Mouse (Mus musculus): ENCODE measurements around the gene Sdhc.
A peak's percentile ranks its signal among the peaks of the same experiment; 100 is the strongest.
"Not testable (repeated sequence)": the region's sequence is repeated elsewhere in the genome, so short reads cannot be mapped to it uniquely, and the experiment has no call there.

The Sdhc gene

DNA sequence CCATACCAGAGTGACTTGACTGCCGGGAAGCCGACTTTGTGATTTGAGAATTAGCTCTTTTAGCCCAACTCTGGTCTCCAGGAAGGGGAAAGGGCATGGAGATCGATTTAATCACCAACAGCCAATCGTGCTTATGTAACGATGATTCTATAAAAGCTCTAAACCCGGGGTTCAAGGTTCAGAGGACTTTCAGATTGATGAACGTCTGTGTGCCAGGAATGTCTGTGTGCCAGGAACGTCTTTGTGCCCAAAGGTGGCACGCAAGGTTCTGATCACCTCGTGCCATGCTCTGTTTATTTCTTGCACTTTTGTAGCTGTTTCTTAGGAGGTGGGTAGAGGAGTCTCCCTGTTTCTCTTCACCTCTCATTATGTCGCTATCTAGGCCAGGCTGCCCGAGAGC is 18.5 kb upstream of the Sdhc start:
- DNase-seq (ENCODE audit: low spot score in 2 of 2) = no peak

DNA sequence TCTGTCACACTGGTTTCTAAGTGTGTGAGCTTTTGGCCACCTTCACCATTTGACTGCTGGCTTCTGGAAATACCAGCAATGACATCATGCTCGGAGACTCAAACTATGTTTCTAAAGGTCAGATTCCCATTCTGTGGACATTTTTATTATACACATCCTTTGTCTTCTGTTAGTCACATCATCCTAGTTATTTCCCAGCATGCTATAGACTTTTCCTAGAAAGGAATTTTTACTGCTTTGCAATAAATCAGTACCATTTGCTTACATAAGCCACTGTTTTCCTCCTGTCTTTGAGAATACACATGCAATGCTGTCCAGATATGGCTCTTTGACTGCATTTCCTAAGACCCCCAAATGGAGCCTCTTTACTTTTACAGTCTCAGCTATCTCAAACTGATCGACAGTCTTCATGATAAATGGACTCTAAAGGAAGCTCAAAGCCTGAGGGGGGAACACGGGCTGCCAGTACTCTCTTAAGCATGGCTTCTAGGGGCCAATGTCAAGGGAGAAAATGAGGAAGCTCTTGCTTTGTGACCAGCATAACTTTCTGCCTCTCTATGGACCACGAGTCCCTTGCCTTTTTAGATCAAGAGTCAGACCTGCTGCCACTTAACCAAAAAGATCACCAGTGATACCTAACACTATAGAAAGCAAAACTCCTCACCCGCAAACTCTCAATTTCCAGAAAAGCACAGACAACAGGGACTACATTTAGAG is 15.4 kb upstream of the Sdhc start:
- no peak for DNase-seq (ENCODE audit: low spot score in 2 of 2)

DNA sequence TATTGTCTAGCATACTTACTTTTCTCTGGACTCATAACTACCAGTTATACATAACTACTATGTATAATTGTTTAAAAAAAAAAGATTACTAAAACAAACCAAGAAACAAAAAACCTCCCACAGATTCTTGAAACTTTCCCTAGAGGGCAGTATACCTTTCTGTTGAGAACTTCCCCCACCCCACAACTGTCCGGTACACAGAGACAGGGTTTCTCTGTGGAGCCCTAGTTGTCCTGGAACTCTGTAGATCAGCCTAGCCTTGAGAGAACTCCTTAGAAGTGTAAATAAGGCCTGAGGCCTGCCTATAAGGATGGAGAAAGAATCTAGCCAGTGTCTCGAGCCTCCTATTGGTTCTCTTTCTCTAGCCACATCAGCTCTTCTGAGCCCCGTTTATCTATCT is 13.9 kb upstream of the Sdhc start:
- no peak for DNase-seq (ENCODE audit: low spot score in 2 of 2)

DNA sequence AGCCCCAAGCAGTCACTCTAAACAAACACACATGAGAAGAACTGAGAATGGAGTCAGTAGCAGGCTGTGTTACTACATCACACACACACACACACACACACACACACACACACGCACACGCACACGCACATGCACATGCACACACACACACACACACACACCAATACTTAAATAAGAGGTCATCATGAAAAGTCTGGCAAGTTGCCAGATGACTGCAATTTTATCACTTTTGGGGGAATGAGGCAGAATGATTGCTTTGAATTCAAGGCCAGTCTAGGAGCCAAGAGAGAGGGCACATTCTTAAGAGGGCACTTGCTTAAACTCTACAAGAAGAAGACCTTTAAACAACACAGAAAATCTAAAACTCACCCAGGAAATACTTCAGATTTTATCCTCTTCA is 12.1 kb upstream of the Sdhc start:
- no peak for DNase-seq (ENCODE audit: low spot score in 2 of 2)

DNA sequence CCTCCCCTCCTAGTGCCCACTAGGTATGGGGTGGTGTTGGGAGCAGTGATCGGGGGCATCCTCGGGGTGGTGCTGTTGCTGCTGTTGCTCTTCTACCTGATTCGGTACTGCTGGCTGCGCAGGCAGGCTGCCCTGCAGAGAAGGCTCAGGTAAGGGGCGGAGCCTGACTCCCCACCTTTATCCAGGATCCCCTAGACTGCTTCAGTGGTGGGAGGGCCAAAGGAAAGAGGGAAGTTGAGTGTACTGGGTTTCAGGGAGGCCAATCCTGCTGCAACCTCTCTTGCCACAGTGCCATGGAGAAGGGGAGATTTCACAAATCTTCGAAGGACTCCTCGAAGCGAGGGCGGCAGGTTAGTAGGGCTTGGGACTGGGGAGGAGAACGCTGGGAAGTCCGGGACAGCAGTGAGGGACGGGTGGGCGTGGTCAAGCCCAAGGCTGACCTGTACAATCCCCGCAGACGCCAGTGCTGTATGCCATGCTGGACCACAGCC is 9.1 kb upstream of the Sdhc start:
- DNase-seq (ENCODE audit: low spot score in 2 of 2) = no peak

DNA sequence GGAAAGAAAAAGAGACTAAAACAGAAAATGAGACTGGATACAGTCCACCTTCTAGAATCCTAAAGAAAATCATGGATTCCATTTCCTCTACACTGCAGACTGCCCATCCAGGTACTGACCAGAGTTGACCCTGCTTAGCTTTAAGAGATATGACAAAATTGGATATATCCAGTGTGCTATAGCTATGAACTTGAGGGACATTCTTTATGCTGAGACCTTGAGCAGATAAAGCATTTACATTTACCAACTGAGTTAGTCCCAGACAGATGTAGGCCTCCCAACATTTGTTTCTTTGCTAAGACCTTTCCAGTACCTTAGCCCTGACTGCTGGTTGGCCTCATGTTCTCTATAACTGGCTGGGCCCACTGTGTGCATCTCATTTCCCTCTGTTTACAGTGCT is 7.6 kb upstream of the Sdhc start:
- DNase-seq (ENCODE audit: low spot score in 2 of 2) = no peak

DNA sequence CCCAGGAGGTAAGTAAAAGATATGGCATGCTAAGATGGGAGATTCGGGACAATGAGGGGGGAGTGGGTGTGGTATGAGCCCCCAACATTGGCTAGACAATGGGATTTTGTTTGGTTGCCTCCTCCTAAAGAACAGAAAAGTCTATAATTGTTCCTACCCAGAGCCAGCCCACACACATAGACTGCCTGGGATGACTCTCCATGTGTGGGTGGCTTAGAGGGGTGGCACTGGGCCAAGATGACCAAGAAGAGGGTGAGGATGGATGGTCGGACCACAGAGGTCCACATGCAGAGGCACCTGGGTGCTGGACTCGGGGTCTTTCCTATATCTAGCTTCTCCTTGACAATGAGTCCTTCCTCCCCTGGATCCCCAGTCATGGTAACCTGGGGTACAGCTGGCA is 6.2 kb upstream of the Sdhc start:
- DNase-seq (ENCODE audit: low spot score in 2 of 2) = no peak

DNA sequence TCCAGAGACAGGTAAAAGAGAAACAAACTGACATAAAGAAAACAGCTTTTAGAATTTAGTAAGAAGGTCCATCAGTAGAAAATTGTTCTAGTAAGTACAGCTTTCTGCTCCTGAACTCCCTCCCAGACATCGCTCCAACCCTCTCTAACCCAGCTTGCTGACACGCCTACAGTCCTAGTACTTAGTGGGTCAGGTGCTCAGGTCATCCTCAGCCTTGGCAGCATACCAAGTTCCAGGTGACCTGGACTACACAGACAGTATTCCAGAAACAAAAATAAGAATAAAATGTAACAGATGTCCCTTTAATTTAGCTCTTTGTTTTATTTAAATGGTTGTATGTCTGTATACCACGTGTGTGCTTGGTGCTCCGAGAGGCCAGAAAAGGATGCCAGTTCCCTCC is 1.6 kb upstream of the Sdhc start:
- DNase-seq (ENCODE audit: low spot score in 2 of 2) = no peak

DNA sequence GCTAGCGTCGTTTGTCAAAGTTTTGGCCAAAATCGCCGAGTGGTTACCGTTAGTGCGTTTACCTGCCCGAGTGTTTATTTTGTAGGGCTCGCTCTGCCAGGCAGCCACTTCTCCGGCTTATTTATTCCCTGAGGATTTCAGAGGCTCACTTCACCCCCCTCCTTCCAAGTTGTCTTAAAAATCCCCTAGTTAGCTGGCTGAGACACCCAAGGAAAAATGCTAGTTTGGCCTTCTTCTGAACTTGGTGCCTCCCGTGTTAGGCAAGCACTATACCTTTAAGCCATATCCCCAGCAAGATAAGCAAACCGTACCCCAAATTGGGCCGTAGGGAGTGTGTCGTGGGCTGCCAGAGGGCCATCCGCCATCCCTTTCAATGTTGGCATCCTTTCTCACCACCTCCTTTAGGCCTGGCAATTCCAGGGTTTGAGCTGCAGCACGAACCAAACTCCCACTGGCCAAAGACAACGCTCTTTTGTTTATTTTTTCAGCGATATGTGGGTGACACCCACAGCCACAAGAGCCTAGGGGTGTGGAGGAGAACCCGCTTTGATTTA is 512 bp upstream of the Sdhc start:
- peak in 1 of 2 experiments; percentile 24 for DNase-seq (ENCODE audit: low spot score in 2 of 2)

DNA sequence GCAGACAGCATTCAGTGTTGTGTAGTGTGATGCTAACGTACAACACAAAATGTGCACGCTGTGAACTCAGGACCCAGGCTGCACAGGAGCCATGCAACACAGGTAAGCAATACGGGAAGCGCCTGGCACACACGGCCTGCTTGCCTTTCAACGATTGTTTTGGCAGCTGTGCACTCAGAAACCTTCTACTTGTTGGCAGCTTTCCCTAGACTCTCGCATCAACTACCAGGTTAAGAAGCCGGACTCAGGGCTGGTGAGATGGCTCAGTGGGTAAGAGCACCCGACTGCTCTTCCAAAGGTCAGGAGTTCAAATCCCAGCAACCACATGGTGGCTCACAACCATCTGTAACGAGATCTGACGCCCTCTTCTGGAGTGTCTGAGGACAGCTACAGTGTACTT is 7.4 kb downstream of the Sdhc start:
- DNase-seq (ENCODE audit: low spot score in 2 of 2) = not testable (repeated sequence)

DNA sequence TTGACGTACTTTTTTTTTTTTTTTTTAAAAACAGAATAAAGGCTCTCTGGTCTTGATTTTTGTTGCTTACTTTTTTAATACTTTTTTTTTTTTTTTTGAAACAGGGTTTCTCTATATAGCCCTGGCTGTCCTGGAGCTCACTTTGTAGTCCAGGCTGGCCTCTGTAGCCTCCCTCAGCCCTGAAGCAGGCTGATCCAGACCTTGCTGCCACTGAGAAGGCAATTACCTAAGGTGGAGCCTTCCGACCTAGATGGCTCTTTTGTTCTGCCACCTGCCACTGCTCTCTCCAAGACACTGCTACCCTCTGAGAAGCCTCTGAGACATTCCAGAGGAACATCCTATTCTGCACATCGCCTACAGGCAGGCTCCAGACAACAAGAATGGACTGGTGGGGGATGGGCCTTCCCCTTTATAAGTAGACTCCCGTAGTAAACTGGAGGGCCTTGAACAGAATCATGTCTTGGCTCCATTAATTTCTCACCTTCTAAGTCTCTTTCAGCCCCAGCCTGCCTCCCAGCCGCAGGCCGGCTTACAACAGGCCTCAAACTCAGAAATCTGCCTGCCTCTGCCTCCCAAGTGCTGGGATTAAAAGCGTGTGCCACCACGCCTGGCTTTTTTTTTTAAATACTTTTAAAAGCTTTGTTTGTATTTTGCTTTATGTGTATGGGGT is 12.8 kb downstream of the Sdhc start:
- not testable (repeated sequence) for DNase-seq (ENCODE audit: low spot score in 2 of 2)

DNA sequence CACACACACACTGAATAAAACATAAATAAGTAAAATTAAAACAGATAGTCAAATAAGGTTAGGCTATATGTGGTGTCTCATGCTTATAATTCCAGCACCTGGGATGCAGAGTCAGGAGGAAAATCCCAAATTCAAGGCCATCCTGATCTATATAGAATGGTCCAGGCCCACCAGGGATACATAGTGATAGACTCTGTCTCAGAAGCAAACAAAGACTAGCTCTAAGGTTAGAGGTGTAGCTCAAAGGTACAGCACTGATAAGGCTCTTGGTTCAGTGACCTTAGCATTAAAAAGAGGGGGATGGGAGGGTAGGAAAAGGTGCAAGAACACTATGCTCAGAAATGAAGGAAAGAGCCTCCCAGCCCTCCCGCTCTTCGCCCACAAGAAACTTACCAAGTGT is 14.8 kb downstream of the Sdhc start:
- no peak for DNase-seq (ENCODE audit: low spot score in 2 of 2)

DNA sequence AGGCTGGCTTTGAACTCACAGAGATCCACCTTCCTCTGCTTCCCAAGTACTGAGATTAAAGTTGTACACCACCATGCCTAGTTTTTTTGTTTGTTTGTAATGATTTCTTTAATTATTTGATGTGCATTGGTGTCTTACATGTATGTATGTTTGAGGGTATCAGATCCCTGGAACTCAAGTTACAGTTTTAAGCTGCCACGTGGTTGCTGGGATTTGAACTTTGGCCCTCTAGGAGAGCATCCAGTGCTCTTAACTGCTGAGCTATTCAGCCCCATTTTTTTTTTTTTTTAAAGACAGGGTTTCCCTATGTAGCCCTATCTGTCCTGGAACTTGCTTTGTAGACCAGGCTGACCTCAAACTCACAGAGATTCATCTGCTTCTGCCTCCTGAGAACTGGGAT is 19.4 kb downstream of the Sdhc start:
- DNase-seq (ENCODE audit: low spot score in 2 of 2) = no peak

DNA sequence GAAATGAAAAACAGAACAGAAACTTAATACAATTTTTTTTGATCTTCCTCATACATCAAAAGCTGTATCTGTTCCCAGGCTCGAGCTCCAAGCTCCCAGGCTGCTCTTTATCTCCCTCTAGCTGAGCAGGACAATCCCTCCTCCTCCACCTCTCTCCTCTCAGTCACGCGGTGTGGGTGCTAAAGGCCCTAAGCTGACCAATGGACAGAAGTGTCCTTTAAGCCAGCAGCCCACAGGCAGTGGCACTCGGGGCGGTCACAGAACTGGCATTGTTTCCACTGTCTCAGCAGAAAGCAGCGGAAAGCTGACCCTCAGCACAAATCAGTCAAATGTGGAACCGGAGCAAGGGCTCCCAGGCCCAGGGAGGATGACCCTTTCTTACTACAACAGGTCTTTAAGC is 21.2 kb downstream of the Sdhc start:
- no peak for DNase-seq (ENCODE audit: low spot score in 2 of 2)

DNA sequence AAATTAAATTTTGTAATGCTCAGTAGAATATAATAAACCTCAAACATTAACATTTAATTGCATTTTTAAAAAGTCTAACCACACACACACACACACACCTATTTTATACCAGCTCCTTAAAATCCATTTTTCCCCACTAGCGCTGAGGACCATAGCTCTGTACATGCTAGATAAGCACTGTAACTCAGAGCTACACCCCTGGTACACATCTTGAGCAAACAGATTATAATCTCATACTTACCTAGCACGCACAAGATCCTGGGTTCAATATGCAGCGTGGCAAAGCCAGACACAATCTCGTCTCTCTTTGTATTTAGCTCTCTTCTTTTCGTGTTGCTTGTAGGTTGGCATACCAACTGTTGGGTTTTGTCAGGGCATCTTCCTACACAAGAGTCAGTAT is 26.0 kb downstream of the Sdhc start:
- DNase-seq (ENCODE audit: low spot score in 2 of 2) = no peak

DNA sequence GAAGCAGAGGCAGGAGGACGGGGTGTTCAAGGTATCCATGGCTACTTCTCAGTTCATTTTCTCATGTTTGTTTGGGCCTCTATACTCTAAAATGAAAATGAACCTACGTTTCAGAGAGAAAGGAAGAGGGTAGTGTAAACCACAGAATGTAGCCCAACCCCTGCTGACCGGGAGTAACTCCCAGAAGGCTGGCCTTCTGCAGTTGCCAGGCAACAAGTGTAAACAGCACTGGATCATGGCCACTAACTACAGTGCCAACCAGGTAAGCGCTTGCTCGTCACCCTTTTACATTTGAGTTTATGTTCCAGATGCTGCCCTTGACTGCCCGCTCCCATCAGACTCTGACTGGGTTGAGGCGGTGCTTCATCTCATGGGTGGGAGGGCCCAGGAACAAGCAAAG is 27.5 kb downstream of the Sdhc start:
- DNase-seq (ENCODE audit: low spot score in 2 of 2) = no peak

DNA sequence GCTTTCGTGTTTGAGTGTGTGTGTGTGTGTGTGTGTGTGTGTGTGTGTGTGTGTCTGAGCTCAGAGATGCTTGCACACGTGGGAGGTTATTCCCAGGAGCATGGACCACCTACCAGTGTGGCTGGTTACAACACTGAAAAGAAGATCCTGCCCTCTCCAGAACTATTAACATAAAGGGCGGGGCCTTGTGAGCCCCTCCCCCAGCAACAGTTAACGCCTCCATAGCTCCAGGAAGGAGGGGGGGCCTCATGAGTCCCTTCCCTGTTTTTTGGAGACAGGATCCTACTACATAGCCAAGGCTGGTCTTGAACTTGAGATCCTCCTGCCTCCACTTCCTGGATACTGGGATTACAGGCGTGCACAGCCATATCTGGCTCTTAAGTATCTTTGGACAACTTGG is 28.6 kb downstream of the Sdhc start:
- DNase-seq (ENCODE audit: low spot score in 2 of 2) = no peak

DNA sequence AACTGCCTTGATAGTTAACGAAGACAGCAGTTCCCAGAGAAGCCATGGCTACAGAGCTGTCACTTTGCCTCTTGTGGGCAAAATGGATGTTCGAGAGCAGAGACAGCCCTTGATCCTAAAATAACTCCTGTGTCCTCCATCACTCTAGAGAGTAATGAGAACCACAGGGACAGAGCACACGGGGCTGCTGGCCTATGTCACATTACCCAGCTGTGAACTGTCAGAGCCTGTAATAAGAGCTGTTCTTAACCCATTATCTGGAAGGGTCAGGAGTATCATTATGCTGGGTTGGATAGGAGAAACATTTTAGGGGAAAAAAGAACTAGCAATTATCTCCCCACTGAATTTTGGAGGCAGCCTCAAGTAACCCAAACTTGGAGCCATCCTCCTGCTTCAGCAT is 29.5 kb downstream of the Sdhc start:
- no peak for DNase-seq (ENCODE audit: low spot score in 2 of 2)

DNA sequence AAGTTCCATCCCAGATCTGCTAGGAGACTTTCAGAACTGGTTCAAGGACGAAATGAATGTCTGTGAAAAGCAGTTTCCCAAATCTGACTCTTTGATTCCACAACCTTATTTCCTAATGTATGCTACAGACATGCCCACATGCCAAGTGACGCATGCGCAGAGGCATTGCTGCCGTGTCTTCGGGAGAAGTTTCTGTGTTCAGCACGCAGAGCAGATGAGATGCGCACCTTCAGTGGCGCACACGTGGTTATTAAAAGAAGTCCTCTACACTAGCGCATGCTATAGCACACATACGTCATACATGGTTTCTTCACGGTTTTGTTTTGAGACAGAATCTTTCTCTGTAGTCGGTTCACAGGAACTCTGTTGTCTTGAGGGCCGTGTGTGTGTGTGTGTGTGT is 31.0 kb downstream of the Sdhc start:
- DNase-seq (ENCODE audit: low spot score in 2 of 2) = no peak

DNA sequence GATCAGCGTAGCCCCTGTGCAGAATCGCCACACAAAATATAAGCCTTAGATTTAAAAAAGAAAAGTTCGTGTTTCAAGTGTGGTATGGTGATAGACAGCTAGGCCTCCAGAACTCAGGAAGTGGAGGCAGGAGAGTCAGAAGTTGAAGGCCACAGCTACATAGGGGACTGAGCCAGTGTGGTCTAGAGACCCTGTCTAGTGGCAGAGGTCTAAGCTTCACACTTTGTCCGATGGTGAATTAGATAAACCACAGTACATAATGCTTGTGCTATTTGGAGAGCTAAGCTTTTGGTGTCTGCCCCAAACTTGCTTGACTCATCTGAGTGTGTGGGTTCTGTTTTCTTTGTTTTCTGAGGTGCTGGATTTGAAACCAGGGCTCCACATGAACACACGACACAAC is 31.4 kb downstream of the Sdhc start:
- no peak for DNase-seq (ENCODE audit: low spot score in 2 of 2)

DNA sequence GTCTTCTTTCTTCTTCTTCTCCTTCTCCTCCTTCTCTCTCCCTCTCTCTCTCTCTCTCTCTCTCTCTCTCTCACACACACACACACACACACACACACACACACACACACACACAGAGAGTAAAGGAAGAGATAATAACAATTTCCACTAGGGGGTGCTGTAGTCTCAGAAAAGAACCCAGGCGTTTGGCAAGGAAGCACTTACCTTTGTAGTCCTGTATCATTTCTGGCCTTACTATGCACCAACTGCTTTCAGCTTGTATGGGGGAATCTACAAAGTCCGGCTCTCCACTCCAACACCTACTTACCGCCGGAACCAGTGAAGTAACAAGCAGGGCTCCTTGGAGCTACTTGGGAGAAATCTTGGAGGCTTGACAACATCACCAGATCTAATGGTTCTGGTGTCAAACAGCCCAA is 32.1 kb downstream of the Sdhc start:
- peak in 1 of 2 experiments; percentile 61 for DNase-seq (ENCODE audit: low spot score in 2 of 2)

DNA sequence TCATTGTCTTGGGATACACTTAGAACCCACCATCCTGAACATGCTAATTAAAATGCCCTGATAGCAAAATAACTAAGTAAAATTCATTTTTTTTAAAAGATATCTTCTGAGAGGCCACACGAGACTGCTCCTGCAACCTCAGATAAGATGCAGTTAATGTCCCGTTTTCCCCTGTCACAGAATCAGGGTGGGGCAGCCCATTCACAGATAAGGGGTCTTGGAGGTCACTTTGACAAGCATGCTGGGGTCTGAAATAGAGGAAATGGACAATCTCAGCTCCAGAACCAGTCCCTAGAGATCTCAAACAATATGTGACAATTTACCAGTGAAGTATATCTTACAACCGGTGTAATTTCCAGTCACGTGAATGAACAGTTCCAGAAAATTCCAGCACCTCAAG is 34.1 kb downstream of the Sdhc start:
- DNase-seq (ENCODE audit: low spot score in 2 of 2) = no peak

DNA sequence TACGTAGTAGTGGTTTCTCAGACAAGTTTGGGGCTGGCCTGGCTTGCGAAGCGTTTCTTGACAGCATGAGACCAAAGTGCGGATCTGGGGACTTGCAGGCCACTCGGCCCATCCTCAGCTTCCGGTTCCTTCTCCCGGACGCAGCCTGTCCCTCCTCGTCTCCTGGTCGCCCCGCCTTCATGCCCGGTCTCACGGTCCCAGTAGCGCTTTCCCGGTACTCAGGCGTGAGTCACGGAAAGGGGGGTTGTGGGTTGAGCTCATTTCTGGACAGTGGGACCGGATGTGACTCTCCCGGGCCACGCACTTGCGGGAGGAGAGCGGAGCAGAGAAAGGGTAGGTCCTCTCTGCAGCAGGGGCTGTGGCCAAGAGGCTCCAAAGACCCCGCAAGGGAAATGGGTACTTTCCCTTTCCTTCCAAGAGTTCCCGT is 36.5 kb downstream of the Sdhc start, which contains the start of gene Cfap126:
Cfap126 (plus strand) TSS at position 46 of the 427 bp plus-strand sequence.
- peak; percentile 31 to 49 for DNase-seq (ENCODE audit: low spot score in 2 of 2)

Measured in cerebellum, postnatal 4 days (tissue).